Mouse (Mus musculus) midbrain, postnatal 0 days (tissue): Measurements from ENCODE around the gene Cd34. TPM values are rescaled to one million over a fixed set of nuclear protein-coding genes. Genes with fewer than 3 reads are reported as not detected.

ENCODE experiments used
- ATAC-seq: fragments of 200-750 bp; cut with Nextera tagmentation; 2 replicates; pipeline ENCODE4 v1.8.0; 2017; ENCODE audit warnings: moderate number of reproducible peaks, mild to moderate bottlenecking, moderate TSS enrichment, moderate library complexity; ENCODE audit not compliant: low FRiP score
- DNase-seq: peaks from one replicate; pipeline ENCODE4 v3.0.0-alpha.2; 2015; ENCODE audit warnings: low spot score
- H3K27ac ChIP-seq: fragments of 300-500 bp; sonication (generic); 2 replicates; pipeline ENCODE4 v1.5.1; 2014; ENCODE audit warnings: low read depth, mild to moderate bottlenecking, low read length, mixed read lengths
- H3K27me3 ChIP-seq: fragments of 300-500 bp; sonication (generic); 2 replicates; pipeline ENCODE4 v1.6.1; 2014; ENCODE audit warnings: low read length, control low read depth, mixed read lengths; ENCODE audit not compliant: insufficient read depth
- H3K36me3 ChIP-seq: fragments of 300-500 bp; sonication (generic); 2 replicates; pipeline ENCODE4 v1.6.1; 2014; ENCODE audit warnings: low read length, control low read depth, mixed read lengths; ENCODE audit not compliant: insufficient read depth
- H3K4me1 ChIP-seq: fragments of 300-500 bp; sonication (generic); 2 replicates; pipeline ENCODE4 v1.6.1; 2014; ENCODE audit warnings: mild to moderate bottlenecking, control low read depth, antibody characterized with exemption, low read length, mixed read lengths; ENCODE audit not compliant: insufficient read depth
- H3K4me2 ChIP-seq: fragments of 300-500 bp; sonication (generic); 2 replicates; pipeline ENCODE4 v1.6.1; 2014; ENCODE audit warnings: low read depth, mild to moderate bottlenecking, low read length, mixed read lengths; ENCODE audit not compliant: poor library complexity, severe bottlenecking
- H3K4me3 ChIP-seq: fragments of 300-500 bp; sonication (generic); 2 replicates; pipeline ENCODE4 v1.5.1; 2014; ENCODE audit warnings: low read depth, mild to moderate bottlenecking, low read length, moderate library complexity
- H3K9ac ChIP-seq: fragments of 300-500 bp; sonication (generic); replicated peaks from 2 replicates; pipeline ENCODE4 v1.6.1; 2014; ENCODE audit warnings: mild to moderate bottlenecking, low read length, moderate library complexity, mixed read lengths; ENCODE audit not compliant: poor library complexity, severe bottlenecking
- H3K9me3 ChIP-seq: fragments of 300-500 bp; sonication (generic); 2 replicates; pipeline ENCODE4 v1.6.1; 2016; ENCODE audit warnings: low read length, control low read depth
- CTCF ChIP-seq: IDR thresholded peaks from 2 replicates; pipeline ENCODE4 v1.5.1; 2016; ENCODE audit warnings: antibody characterized with exemption, mild to moderate bottlenecking
- WGBS: fragments of 180-500 bp; shearing (Covaris S2); extraction: QIAGEN DNeasy Blood & Tissue Kit; methylation state at CpG from one replicate; pipeline ENCODE4 v1.1.7; 2014; 5-methylcytosine and 5-hydroxymethylcytosine counted together
- polyA plus RNA-seq: library from polyadenylated mRNA; unstranded; fragments of >200 nt; fragmentation: Nextera tagmentation; extraction: Ambion mirVana; gene quantifications from 2 replicates; pipeline ENCODE4 v1.2.1, GENCODE M21; 2015
- total RNA-seq: library from RNA; depleted of rRNA; stranded (reverse); fragments of >200 nt; gene quantifications from 2 replicates; pipeline ENCODE4 v1.2.3, GENCODE M21; 2014

Cd34 gene
- total and polyA plus RNA-seq, 2 experiments from 2014 or later = 17.6 to 18.5 TPM

DNA sequence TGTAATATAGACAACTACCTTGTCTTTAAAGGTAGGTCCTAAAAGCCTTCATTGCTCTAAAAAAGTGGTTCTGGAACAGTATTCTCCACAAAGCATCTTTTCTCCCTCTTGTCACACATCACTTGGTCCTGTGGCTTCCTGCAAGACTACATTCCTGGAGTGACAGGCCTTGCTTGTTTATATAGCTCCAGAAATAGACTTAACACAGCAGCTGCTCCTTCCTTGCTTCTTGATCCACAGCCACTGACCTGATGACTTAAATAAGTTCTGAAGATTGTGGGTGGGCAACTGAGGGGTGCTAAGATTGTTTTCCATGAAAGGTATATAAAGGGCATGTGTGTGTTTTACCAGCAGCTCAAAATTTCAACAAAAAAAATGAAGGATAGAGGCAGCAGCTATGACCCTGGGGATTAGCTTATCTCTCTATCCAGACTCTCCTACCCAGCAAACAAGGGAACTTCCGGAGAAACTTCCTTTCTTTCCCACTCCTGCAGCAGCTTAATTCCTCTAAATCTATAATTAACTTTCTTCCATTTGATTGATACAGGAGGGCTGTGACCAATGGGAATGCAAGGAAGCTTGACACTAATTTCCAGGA, 12.8 kb upstream of the Cd34 start:
- Histone ChIP-seq H3K27me3 (no peaks in the 10 kb centered on the region), H3K9ac (no peak overlapping the region), H3K9me3 (no peaks in the 10 kb centered on the region), H3K4me2 (no peak overlapping the region), H3K27ac (no peak overlapping the region), H3K36me3 (no peaks in the 10 kb centered on the region), H3K4me1 (no peaks in the 10 kb centered on the region), H3K4me3 (no peak overlapping the region)
- DNase-seq = no peak
- ATAC-seq = no peak
- no peak for TF ChIP-seq CTCF
- WGBS = 57% methylated on average over 1 of the region's 1 CpGs

DNA sequence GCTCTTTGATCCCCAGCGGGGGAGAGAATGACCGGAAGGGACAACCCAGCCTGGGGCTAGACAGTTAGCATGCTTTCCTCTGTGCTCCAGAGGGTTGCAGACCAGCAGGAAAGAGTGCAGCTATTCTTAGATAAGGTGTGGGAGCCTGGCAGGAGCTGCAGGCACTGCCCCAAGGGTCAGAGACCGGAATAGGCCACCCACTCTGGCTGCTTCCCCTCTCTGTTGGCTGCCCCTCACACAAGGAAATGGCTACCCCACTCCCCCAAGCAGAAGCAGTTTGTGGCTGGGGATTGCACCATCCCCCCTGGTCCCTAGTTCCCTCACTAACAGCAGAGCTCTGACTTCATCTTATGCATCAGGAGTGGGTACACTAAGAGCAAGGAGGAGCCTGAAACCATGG, 10.7 kb upstream of the Cd34 start:
- no peaks in the 10 kb centered on the region for H3K9me3 ChIP-seq
- TF ChIP-seq CTCF = no peak
- no peak overlapping the region for H3K4me2 ChIP-seq
- no peak for DNase-seq
- 61% methylated on average over 3 of the region's 3 CpGs for WGBS
- H3K27ac ChIP-seq = no peak overlapping the region
- H3K27me3 ChIP-seq = no peaks in the 10 kb centered on the region
- H3K4me3 ChIP-seq = no peak overlapping the region
- H3K4me1 ChIP-seq = no peaks in the 10 kb centered on the region
- no peak overlapping the region for H3K9ac ChIP-seq
- H3K36me3 ChIP-seq = no peaks in the 10 kb centered on the region
- no peak for ATAC-seq

GRCm38 (mm10) chr1:194929275-194929971, 9.2 kb upstream of the Cd34 start:
- DNase-seq (peak; percentile 9), ATAC-seq (no peak)
- H3K9ac ChIP-seq = no peak overlapping the region

GRCm38 (mm10) chr1:194929972-194930355, 8.7 kb upstream of the Cd34 start:
- no peak overlapping the region for H3K4me3 ChIP-seq
- no peak overlapping the region for H3K4me2 ChIP-seq
- DNase-seq = peak; percentile 20
- ATAC-seq = no peak
- no peaks in the 10 kb centered on the region for H3K9me3 ChIP-seq
- no peaks in the 10 kb centered on the region for H3K27me3 ChIP-seq
- WGBS = 62% methylated on average over 1 of the region's 1 CpGs
- H3K27ac ChIP-seq = no peak overlapping the region
- TF ChIP-seq CTCF = no peak
- H3K9ac ChIP-seq = no peak overlapping the region
- H3K36me3 ChIP-seq = no peaks in the 10 kb centered on the region
- no peaks in the 10 kb centered on the region for H3K4me1 ChIP-seq

More at GRCm38 (mm10) chr1:194929275-194929971, 9.2 kb upstream of the Cd34 start:
- H3K36me3 ChIP-seq = no peaks in the 10 kb centered on the region
- no peak overlapping the region for H3K4me2 ChIP-seq
- no peak overlapping the region for H3K4me3 ChIP-seq
- 84% methylated on average over 2 of the region's 2 CpGs for WGBS
- TF ChIP-seq CTCF = no peak
- no peaks in the 10 kb centered on the region for H3K4me1 ChIP-seq
- no peaks in the 10 kb centered on the region for H3K27me3 ChIP-seq
- H3K27ac ChIP-seq = no peak overlapping the region
- H3K9me3 ChIP-seq = no peaks in the 10 kb centered on the region

DNA sequence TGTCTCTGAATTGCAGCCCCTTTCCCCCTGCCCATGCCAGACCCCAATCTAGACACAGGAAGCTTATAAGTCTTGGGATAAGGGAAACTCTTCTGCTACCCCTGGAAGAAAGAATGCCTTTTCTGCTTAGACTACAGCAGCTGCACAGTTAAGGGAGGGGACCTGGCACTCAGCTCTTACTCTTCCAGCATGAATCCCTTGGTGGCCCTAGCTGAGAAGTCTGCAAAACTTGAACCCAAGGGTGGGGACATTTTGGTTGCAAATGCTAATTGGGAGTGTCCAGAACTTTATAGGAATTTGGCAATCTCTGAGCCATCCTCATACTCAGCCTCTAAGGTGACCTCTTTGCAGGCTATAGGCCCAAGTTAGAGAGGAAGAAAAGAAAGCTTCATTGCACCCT, 7.9 kb upstream of the Cd34 start:
- no peak for TF ChIP-seq CTCF
- Histone ChIP-seq H3K9me3 (no peaks in the 10 kb centered on the region), H3K4me3 (no peak overlapping the region), H3K27ac (no peak overlapping the region), H3K4me1 (no peaks in the 10 kb centered on the region), H3K27me3 (no peaks in the 10 kb centered on the region), H3K36me3 (no peaks in the 10 kb centered on the region), H3K9ac (no peak overlapping the region), H3K4me2 (no peak overlapping the region)
- DNase-seq (no peak), ATAC-seq (no peak)

DNA sequence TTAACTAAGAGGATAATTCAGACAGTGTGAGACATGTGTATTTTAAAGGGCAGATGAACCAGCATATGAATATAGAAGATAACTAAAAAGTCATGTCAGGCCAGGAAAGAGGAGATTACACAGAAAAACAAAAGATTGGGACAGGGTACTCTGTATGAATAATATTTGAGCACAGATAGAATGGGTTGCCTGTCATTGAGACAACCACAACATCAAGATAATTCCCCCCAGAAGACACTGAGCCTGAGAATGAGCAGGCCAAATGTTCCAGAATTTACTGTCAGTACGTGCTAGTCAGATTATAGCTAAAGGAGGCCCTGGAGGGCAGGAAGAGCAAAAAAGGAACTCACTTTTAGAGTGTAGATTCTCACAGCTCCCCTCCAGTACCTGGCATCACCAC, 3.3 kb upstream of the Cd34 start:
- peaks cover 3% of the 10 kb centered on the region; the same call in 1 of the 2 replicates for H3K4me1 ChIP-seq
- H3K9ac ChIP-seq = no peak overlapping the region
- no peak overlapping the region for H3K27ac ChIP-seq
- no peaks in the 10 kb centered on the region for H3K27me3 ChIP-seq
- no peak for ATAC-seq
- no peak for DNase-seq
- TF ChIP-seq CTCF = no peak
- no peak overlapping the region for H3K4me3 ChIP-seq
- no peaks in the 10 kb centered on the region for H3K36me3 ChIP-seq
- WGBS = 34% methylated on average over 1 of the region's 1 CpGs
- no peaks in the 10 kb centered on the region for H3K9me3 ChIP-seq
- no peak overlapping the region for H3K4me2 ChIP-seq
